Mouse (Mus musculus) testis, adult 2 months (tissue): ENCODE data around the gene Pdzk1ip1.
A peak's percentile ranks its signal among the peaks of the same experiment; 100 is the strongest.

Experiments used
- CTCF ChIP-seq: fragments of 200-500 bp; IDR thresholded peaks from 2 replicates; pipeline ENCODE4 v1.5.1; 2012; ENCODE audit warnings: low read depth, mild to moderate bottlenecking, inconsistent platforms, low read length, moderate library complexity; ENCODE audit not compliant: control insufficient read depth, insufficient read depth, insufficient replicate concordance
- POLR2A ChIP-seq: fragments of 200-500 bp; IDR thresholded peaks from 2 replicates; pipeline ENCODE4 v1.6.1; 2012; ENCODE audit warnings: low read depth, mild to moderate bottlenecking, inconsistent platforms, low read length, moderate library complexity; ENCODE audit not compliant: control insufficient read depth

- no peak for TF ChIP-seq CTCF
- peak; percentile 52; the same call in 1 of the 2 replicates for TF ChIP-seq POLR2A
Observed at GRCm38 (mm10) chr4:115052343-115053005, 36.0 kb upstream of the Pdzk1ip1 start.
